8 mouse cellular contexts compared by ENCODE assay signal in the genomic region with DNA sequence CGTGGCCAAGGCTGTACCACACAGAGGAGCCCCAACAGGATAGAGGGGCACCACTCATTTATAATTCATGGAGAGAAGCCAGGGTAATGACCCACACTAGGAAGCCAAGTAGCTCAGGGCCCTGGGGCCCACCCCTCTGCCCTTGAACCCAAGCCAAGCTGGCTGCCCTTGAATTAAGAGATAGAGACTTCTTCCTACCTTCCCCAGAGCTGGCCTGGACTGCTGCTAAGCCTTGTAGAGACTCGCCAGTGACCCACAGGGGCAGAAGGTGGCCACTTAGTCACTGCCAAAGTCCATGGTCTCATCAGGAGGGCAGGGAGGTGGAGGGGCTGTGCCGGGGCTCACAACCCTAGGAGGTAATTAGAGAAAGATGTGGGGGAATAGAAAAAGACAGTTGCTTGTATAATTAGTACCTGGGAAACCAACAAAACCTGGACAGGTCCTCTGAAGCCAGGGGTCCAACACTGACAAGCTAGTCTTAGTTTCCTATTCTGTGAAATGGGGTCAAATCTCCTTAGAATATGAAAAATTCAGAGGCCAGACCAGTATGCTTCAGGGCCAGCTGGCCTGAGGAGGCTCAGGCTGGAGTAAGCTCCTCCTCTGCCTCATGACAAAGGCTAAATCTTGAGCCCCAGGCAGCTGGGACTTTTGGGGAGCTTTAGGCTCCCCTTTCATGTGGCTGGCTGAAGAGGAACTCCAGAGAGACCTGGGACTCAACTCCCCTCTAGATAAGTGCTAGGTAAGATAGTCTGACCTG. TPM values are rescaled to one million over a fixed set of nuclear protein-coding genes. Genes with fewer than 3 reads are reported as not detected.
A peak's percentile ranks its signal among the peaks of the same experiment; 100 is the strongest.
DNase-seq lines count a peak whose midpoint lies in the region; ATAC-seq and TF ChIP-seq lines count a peak whose summit lies in the region.

No protein-coding gene starts in this region.

- no peaks in the 10 kb centered on the region for H3K27me3 ChIP-seq in intestine, embryonic 14.5 days (replicated peaks; ENCODE audit: control insufficient read depth, insufficient read depth, low read length)
- no peaks in the 10 kb centered on the region for H3K27me3 ChIP-seq in intestine, postnatal 0 days (replicated peaks; ENCODE audit: control insufficient read depth, insufficient read depth, low read length)
- no peaks in the 10 kb centered on the region for H3K27me3 ChIP-seq in hindbrain, embryonic 12.5 days
- H3K27me3 ChIP-seq in midbrain, embryonic 11.5 days (ENCODE audit: control insufficient read depth, insufficient read depth, low read length), result no peaks in the 10 kb centered on the region

- peaks cover 19% of the 10 kb centered on the region for H3K4me1 ChIP-seq in intestine, embryonic 14.5 days (replicated peaks; ENCODE audit: control insufficient read depth, insufficient read depth, low read length)
- peaks cover 5% of the 10 kb centered on the region; the same call in 1 of the 2 replicates for H3K4me1 ChIP-seq in intestine, postnatal 0 days (replicated peaks; ENCODE audit: control insufficient read depth, insufficient read depth, low read length)
- peaks cover 36% of the 10 kb centered on the region for H3K4me1 ChIP-seq in hindbrain, embryonic 12.5 days
- peaks cover 20% of the 10 kb centered on the region for H3K4me1 ChIP-seq in midbrain, embryonic 11.5 days (ENCODE audit: control insufficient read depth, insufficient read depth, low read length)

- 0 out of 2 replicates have a peak overlapping the region, but pooled peaks have one; percentile 89 for H3K4me3 ChIP-seq in intestine, embryonic 14.5 days (ENCODE audit: low read depth, low read length)
- no peak overlapping the region for H3K4me3 ChIP-seq in intestine, postnatal 0 days (ENCODE audit: low read depth, low read length)
- H3K4me3 ChIP-seq in hindbrain, embryonic 12.5 days, result 0 out of 2 replicates have a peak overlapping the region, but pooled peaks have one; percentile 91
- no peak overlapping the region for H3K4me3 ChIP-seq in midbrain, embryonic 11.5 days (ENCODE audit: low read depth, low read length)

- no peaks in the 10 kb centered on the region for H3K9me3 ChIP-seq in intestine, embryonic 14.5 days (ENCODE audit: control insufficient read depth, low read length)
- H3K9me3 ChIP-seq in intestine, postnatal 0 days (ENCODE audit: control insufficient read depth), result no peaks in the 10 kb centered on the region
- H3K9me3 ChIP-seq in hindbrain, embryonic 12.5 days (replicated peaks), result no peaks in the 10 kb centered on the region
- no peaks in the 10 kb centered on the region for H3K9me3 ChIP-seq in midbrain, embryonic 11.5 days (ENCODE audit: control insufficient read depth, low read length)

- 0 out of 2 replicates have a peak overlapping the region, but pooled peaks have one; percentile 57 for H3K4me2 ChIP-seq in intestine, embryonic 14.5 days (ENCODE audit: low read length)
- H3K4me2 ChIP-seq in intestine, postnatal 0 days (replicated peaks; ENCODE audit: low read depth), result no peak overlapping the region
- peak overlapping the region; percentile 95 for H3K4me2 ChIP-seq in hindbrain, embryonic 12.5 days (replicated peaks)
- no peak overlapping the region for H3K4me2 ChIP-seq in midbrain, embryonic 11.5 days

- no peak for ATAC-seq in intestine, embryonic 14.5 days (replicated peaks; ENCODE audit: low FRiP score, low TSS enrichment, low read depth)
- no peak for ATAC-seq in intestine, postnatal 0 days
- ATAC-seq in hindbrain, embryonic 12.5 days (ENCODE audit: low FRiP score), result no peak
- ATAC-seq in midbrain, embryonic 11.5 days (ENCODE audit: low FRiP score), result no peak

- H3K27ac ChIP-seq in intestine, embryonic 14.5 days (ENCODE audit: low read depth), result no peak overlapping the region
- H3K27ac ChIP-seq in intestine, postnatal 0 days (ENCODE audit: low read depth, low read length), result no peak overlapping the region
- H3K27ac ChIP-seq in hindbrain, embryonic 12.5 days, result no peak overlapping the region
- H3K27ac ChIP-seq in midbrain, embryonic 11.5 days (ENCODE audit: low read depth, low read length), result no peak overlapping the region

- WGBS in intestine, embryonic 14.5 days, result 69% methylated on average over 3 of the region's 3 CpGs
- WGBS in intestine, postnatal 0 days, result 60% methylated on average over 3 of the region's 3 CpGs
- 78% methylated on average over 3 of the region's 3 CpGs for WGBS in hindbrain, embryonic 12.5 days
- WGBS in midbrain, embryonic 11.5 days, result 79% methylated on average over 3 of the region's 3 CpGs

- no peak for DNase-seq in intestine, embryonic 14.5 days (ENCODE audit: low spot score)
- peak; percentile 85 for DNase-seq in adrenal gland, postnatal 25 days
- DNase-seq in midbrain, embryonic 11.5 days (ENCODE audit: low spot score, missing footprints), result peak; percentile 75
- DNase-seq in spleen, postnatal 14 days (ENCODE audit: low spot score in 2 of 2), result no peak
- DNase-seq in left cerebral cortex, adult 11 months (ENCODE audit: low spot score), result no peak
- no peak for DNase-seq in gastrocnemius, postnatal 10 days

- no peak overlapping the region for H3K9ac ChIP-seq in intestine, embryonic 14.5 days (ENCODE audit: low read length)
- H3K9ac ChIP-seq in intestine, postnatal 0 days (ENCODE audit: low read depth, low read length), result no peak overlapping the region
- peak overlapping the region; percentile 98 for H3K9ac ChIP-seq in hindbrain, embryonic 12.5 days
- H3K9ac ChIP-seq in midbrain, embryonic 11.5 days (ENCODE audit: low read length), result no peak overlapping the region; the same call in 1 of the 2 replicates

- no peak for TF ChIP-seq CTCF in intestine, postnatal 0 days (IDR thresholded peaks at IDR 0.05; ENCODE audit: low read depth)

- H3K36me3 ChIP-seq in intestine, embryonic 14.5 days (ENCODE audit: control insufficient read depth, insufficient read depth, low read length), result peaks cover 50% of the 10 kb centered on the region
- H3K36me3 ChIP-seq in intestine, postnatal 0 days (ENCODE audit: control insufficient read depth, insufficient read depth), result peaks cover 42% of the 10 kb centered on the region
- H3K36me3 ChIP-seq in hindbrain, embryonic 12.5 days, result peaks cover 55% of the 10 kb centered on the region
- H3K36me3 ChIP-seq in midbrain, embryonic 11.5 days (ENCODE audit: control insufficient read depth, insufficient read depth, low read length), result peaks cover 42% of the 10 kb centered on the region

RNA-seq across cellular contexts. Expression of gene Rnf44, which starts 9.4 kb away (rescaled TPM):
- polyA plus RNA-seq in intestine, embryonic 14.5 days (2014; fragmentation: Nextera tagmentation; extraction: Ambion mirVana), result 91.7 and 102 TPM in 2 replicates
- 73.0 and 75.1 TPM in 2 replicates for polyA plus RNA-seq in intestine, postnatal 0 days (2015; fragmentation: Nextera tagmentation; extraction: Ambion mirVana)
- 109 and 134 TPM in 2 replicates for total RNA-seq in adrenal gland, postnatal 25 days (2021)
- 95.6 and 98.0 TPM in 2 replicates for polyA plus RNA-seq in hindbrain, embryonic 12.5 days (2016; fragmentation: Nextera tagmentation; extraction: Ambion mirVana)
- polyA plus RNA-seq in midbrain, embryonic 11.5 days (2014; fragmentation: Nextera tagmentation; extraction: Ambion mirVana), result 88.6 and 111 TPM in 2 replicates
- 10 to 100 TPM; 32.5 to 35.3 TPM for total RNA-seq in gastrocnemius, postnatal 10 days (2021)

RNA-seq across cellular contexts. Expression of gene Cdhr2, which starts 16.9 kb away (rescaled TPM):
- 8.9 and 11.8 TPM in 2 replicates for polyA plus RNA-seq in intestine, embryonic 14.5 days (2014; fragmentation: Nextera tagmentation; extraction: Ambion mirVana)
- polyA plus RNA-seq in intestine, postnatal 0 days (2015; fragmentation: Nextera tagmentation; extraction: Ambion mirVana), result 267 and 292 TPM in 2 replicates
- total RNA-seq in adrenal gland, postnatal 25 days (2021), result not detected in 2 replicates
- polyA plus RNA-seq in hindbrain, embryonic 12.5 days (2016; fragmentation: Nextera tagmentation; extraction: Ambion mirVana), result not detected in 2 replicates
- 0.06 TPM in 1 of 2 replicates, not detected in the other for polyA plus RNA-seq in midbrain, embryonic 11.5 days (2014; fragmentation: Nextera tagmentation; extraction: Ambion mirVana)
- total RNA-seq in gastrocnemius, postnatal 10 days (2021), result under 1 TPM in 1 of 2 experiments, not detected in 1; 0.07 TPM

Comparison
In these comparisons a context has a peak if more than half of its experiments do, and no peak if none do; other contexts are left out.
1. H3K4me2 ChIP-seq: peak in intestine, embryonic 14.5 days (single experiment) and hindbrain, embryonic 12.5 days (single experiment); none in intestine, postnatal 0 days (single experiment) and midbrain, embryonic 11.5 days (single experiment).
2. H3K4me3 ChIP-seq: peak in intestine, embryonic 14.5 days (single experiment) and hindbrain, embryonic 12.5 days (single experiment); none in intestine, postnatal 0 days (single experiment) and midbrain, embryonic 11.5 days (single experiment).
3. RNA of gene Cdhr2, which starts 16.9 kb away (polyA plus RNA-seq): 267 to 292 TPM in intestine, postnatal 0 days; 8.9 to 11.8 TPM in intestine, embryonic 14.5 days, not detected in hindbrain, embryonic 12.5 days and 0.06 TPM in midbrain, embryonic 11.5 days; every median in the first group is over 10 times any median in the second.
4. DNase-seq: peak in adrenal gland, postnatal 25 days (single experiment) and midbrain, embryonic 11.5 days (single experiment); none in intestine, embryonic 14.5 days (single experiment), spleen, postnatal 14 days (0 of 2), left cerebral cortex, adult 11 months (single experiment) and gastrocnemius, postnatal 10 days (single experiment).